Mouse (Mus musculus): ENCODE results near the gene Gm47841. TPM values are rescaled to one million over a fixed set of nuclear protein-coding genes. Genes with fewer than 3 reads are reported as not detected.
A peak's percentile ranks its signal among the peaks of the same experiment; 100 is the strongest.

Gm47841 gene
- polyA plus RNA-seq, 1 experiment from 2014 or later, result not detected

- ATAC-seq, result no peak
- 44% methylated on average over 9 of the region's 9 CpGs for WGBS
- Histone ChIP-seq H3K27ac (peak overlapping the region; percentile 48; the same call in 1 of the 2 replicates), H3K9ac (replicated peaks) (peak overlapping the region; percentile 29; the same call in 1 of the 2 replicates), H3K4me3 (replicated peaks) (no peak overlapping the region), H3K4me2 (replicated peaks) (no peak overlapping the region), H3K27me3 (0 out of 2 replicates have a peak, but pooled peaks cover 3% of the 10 kb centered on the region), H3K36me3 (no peaks in the 10 kb centered on the region), H3K4me1 (replicated peaks) (peaks cover 72% of the 10 kb centered on the region), H3K9me3 (no peaks in the 10 kb centered on the region)
Measured at GRCm38 (mm10) chr15:101069641-101070190, 22.5 kb upstream of the Gm47841 start.

GRCm38 (mm10) chr15:101068671-101069070 is 21.5 kb upstream of the Gm47841 start:
- Histone ChIP-seq H3K27me3 (0 out of 2 replicates have a peak, but pooled peaks cover 3% of the 10 kb centered on the region), H3K4me3 (replicated peaks) (no peak overlapping the region), H3K9ac (replicated peaks) (no peak overlapping the region), H3K4me1 (replicated peaks) (peaks cover 73% of the 10 kb centered on the region), H3K36me3 (no peaks in the 10 kb centered on the region), H3K4me2 (replicated peaks) (no peak overlapping the region), H3K9me3 (no peaks in the 10 kb centered on the region), H3K27ac (0 out of 2 replicates have a peak overlapping the region, but pooled peaks have one; percentile 58)
- WGBS, result 53% methylated on average over 4 of the region's 4 CpGs
- ATAC-seq, result no peak

DNA sequence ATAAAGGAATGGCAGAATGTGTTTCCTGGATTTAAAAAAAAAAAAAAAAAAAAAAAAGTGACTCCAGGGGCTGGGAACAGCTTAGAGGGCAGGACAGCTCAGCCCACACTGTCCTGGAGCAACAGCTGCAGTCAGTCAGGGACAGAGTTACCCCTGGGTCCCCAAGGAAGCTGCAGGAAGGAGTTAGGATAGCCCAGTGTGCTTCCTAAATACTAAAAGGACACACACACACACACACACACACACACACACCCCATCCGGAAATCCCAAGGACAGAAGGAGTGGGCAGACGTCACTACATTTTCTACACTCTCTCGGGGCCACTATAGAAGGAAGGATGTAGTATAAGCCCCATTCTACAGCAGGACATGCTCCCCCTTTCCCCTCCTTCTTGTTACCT is 20.8 kb upstream of the Gm47841 start:
- Histone ChIP-seq H3K9ac (replicated peaks) (no peak overlapping the region; the same call in 1 of the 2 replicates), H3K4me1 (replicated peaks) (peaks cover 72% of the 10 kb centered on the region), H3K36me3 (no peaks in the 10 kb centered on the region), H3K27ac (peak overlapping the region; percentile 58; the same call in 1 of the 2 replicates), H3K4me3 (replicated peaks) (no peak overlapping the region), H3K9me3 (no peaks in the 10 kb centered on the region), H3K4me2 (replicated peaks) (no peak overlapping the region), H3K27me3 (0 out of 2 replicates have a peak, but pooled peaks cover 3% of the 10 kb centered on the region)
- whole genome bisulfite sequencing, result 35% methylated on average over 3 of the region's 3 CpGs
- no peak for ATAC-seq

- ATAC-seq, result peak; percentile 59
- Histone ChIP-seq H3K4me3 (replicated peaks) (no peak overlapping the region), H3K4me1 (replicated peaks) (peaks cover 80% of the 10 kb centered on the region), H3K27me3 (0 out of 2 replicates have a peak, but pooled peaks cover 3% of the 10 kb centered on the region), H3K27ac (peak overlapping the region; percentile 74), H3K9me3 (no peaks in the 10 kb centered on the region), H3K4me2 (replicated peaks) (0 out of 2 replicates have a peak overlapping the region, but pooled peaks have one; percentile 11), H3K9ac (replicated peaks) (no peak overlapping the region; the same call in 1 of the 2 replicates), H3K36me3 (no peaks in the 10 kb centered on the region)
- WGBS, result 8% methylated on average over 7 of the region's 9 CpGs
Measured at GRCm38 (mm10) chr15:101066920-101067696, 19.9 kb upstream of the Gm47841 start.

GRCm38 (mm10) chr15:101066364-101066847 is 19.2 kb upstream of the Gm47841 start:
- Histone ChIP-seq H3K9me3 (no peaks in the 10 kb centered on the region), H3K36me3 (no peaks in the 10 kb centered on the region), H3K27me3 (no peaks in the 10 kb centered on the region), H3K9ac (replicated peaks) (0 out of 2 replicates have a peak overlapping the region, but pooled peaks have one; percentile 25), H3K4me2 (replicated peaks) (no peak overlapping the region), H3K4me1 (replicated peaks) (peaks cover 83% of the 10 kb centered on the region), H3K27ac (peak overlapping the region; percentile 66), H3K4me3 (replicated peaks) (no peak overlapping the region)
- WGBS, result 6% methylated on average over 6 of the region's 6 CpGs
- ATAC-seq, result peak; percentile 44

- H3K36me3 ChIP-seq, result no peaks in the 10 kb centered on the region
Measured at GRCm38 (mm10) chr15:101065069-101065468, 17.9 kb upstream of the Gm47841 start.

DNA sequence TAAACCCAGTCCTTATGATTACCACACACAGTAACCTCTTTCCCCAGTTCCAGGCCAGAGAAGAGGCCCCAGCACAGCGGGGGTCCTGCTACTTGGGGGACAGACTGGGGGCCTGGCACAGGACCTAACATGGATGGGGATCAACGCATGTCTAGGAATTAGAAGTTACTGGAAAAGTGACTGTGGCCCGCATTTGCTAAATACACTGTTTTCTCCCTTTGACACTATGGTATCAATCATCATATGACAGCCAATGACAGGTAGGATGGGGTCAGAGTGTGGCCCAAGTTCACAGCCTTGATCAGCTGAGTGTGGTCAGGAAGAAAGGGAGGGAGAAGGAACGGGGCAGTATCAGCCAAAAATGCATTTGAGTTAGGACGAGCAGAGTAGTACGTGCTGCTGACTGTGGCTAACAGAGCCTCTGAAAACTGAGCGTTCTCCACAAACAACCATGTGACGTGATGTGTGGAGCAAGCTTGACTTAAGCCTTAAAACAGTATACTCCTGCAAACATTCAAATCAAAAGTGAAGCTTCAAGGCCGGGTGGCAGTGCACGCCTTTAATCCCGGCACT is 13.2 kb upstream of the Gm47841 start:
- Histone ChIP-seq H3K27ac (peak overlapping the region; percentile 68), H3K36me3 (no peaks in the 10 kb centered on the region), H3K4me3 (replicated peaks) (no peak overlapping the region), H3K4me1 (replicated peaks) (peaks cover 47% of the 10 kb centered on the region), H3K4me2 (replicated peaks) (no peak overlapping the region), H3K9me3 (no peaks in the 10 kb centered on the region), H3K27me3 (peaks cover 27% of the 10 kb centered on the region), H3K9ac (replicated peaks) (no peak overlapping the region)
- ATAC-seq, result no peak
- 32% methylated on average over 11 of the region's 11 CpGs for WGBS

More at GRCm38 (mm10) chr15:101065069-101065468, 17.9 kb upstream of the Gm47841 start:
- Histone ChIP-seq H3K4me2 (replicated peaks) (no peak overlapping the region), H3K27me3 (no peaks in the 10 kb centered on the region), H3K27ac (no peak overlapping the region), H3K4me1 (replicated peaks) (peaks cover 77% of the 10 kb centered on the region), H3K9me3 (no peaks in the 10 kb centered on the region), H3K4me3 (replicated peaks) (no peak overlapping the region), H3K9ac (replicated peaks) (no peak overlapping the region)
- WGBS, result 19% methylated on average over 6 of the region's 6 CpGs
- no peak for ATAC-seq

DNA sequence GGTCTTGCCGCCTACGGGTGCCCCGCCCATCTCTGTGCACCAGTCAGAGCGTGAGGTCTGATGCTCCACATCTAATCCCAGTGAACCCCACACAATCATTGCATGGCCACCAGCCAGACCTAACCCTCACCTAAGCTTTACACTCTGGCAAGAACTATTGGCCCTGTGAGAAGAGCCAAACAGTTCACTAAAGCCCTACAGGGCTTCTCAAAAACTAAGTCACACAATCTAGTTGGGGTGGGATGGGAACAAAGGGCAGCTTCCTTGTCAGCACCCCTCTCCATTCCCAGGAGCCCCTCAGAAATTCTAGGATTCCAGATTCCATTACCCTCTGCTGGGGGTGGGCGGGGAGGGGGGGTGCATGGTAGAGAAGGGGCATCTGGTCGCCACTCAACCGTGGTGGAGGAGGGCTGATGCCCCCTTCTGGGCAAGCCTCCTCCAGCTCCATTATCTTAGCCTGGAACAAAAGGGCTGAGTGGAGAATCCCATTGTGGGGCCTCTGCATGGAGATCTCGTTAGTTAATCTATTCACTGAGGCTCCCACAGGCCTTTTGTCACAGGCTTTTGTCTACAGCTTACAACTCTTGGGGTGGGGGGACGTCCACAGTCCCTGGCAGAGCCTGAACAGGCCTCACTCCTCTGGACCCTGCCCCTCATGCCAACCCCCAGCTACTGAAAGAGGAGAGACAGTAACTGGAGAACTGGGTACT is 12.5 kb upstream of the Gm47841 start:
- Histone ChIP-seq H3K4me1 (replicated peaks) (peaks cover 41% of the 10 kb centered on the region), H3K27ac (peak overlapping the region; percentile 68)

GRCm38 (mm10) chr15:101056225-101056624 is 9.0 kb upstream of the Gm47841 start:
- 48% methylated on average over 10 of the region's 10 CpGs for WGBS
- Histone ChIP-seq H3K36me3 (no peaks in the 10 kb centered on the region), H3K27ac (no peak overlapping the region), H3K9ac (replicated peaks) (no peak overlapping the region), H3K4me2 (replicated peaks) (no peak overlapping the region), H3K4me1 (replicated peaks) (peaks cover 43% of the 10 kb centered on the region), H3K9me3 (no peaks in the 10 kb centered on the region), H3K4me3 (replicated peaks) (no peak overlapping the region), H3K27me3 (peaks cover 68% of the 10 kb centered on the region)
- peak; percentile 70 for ATAC-seq

More for the DNA sequence above, 12.5 kb upstream of the Gm47841 start:
- peaks cover 33% of the 10 kb centered on the region for H3K27me3 ChIP-seq
- H3K9ac ChIP-seq (replicated peaks), result no peak overlapping the region
- no peaks in the 10 kb centered on the region for H3K36me3 ChIP-seq
- no peaks in the 10 kb centered on the region for H3K9me3 ChIP-seq
- peak; percentile 60 for ATAC-seq
- 6% methylated on average over 9 of the region's 9 CpGs for WGBS
- no peak overlapping the region for H3K4me3 ChIP-seq (replicated peaks)
- H3K4me2 ChIP-seq (replicated peaks), result no peak overlapping the region

DNA sequence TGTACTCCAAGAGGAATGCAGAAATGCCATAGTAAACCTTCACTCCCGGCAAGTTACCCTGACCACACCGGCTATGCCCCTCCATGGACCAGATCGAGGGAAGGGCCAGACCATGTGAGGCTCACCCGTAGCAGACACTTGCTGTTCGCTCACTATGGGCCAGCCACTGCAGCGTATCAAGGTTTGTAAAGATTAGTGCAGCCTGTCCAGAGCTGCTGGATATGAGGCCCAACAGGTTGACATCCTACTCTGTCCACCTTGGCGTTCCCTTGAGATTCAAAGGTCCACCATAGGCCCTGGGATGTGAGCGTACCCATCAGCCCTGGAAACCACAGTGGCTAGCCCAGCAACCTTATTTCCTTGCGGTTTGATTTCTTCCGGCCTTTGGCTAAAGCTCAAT is 7.3 kb upstream of the Gm47841 start:
- H3K27ac ChIP-seq, result no peak overlapping the region
- no peak overlapping the region for H3K4me3 ChIP-seq (replicated peaks)
- no peak overlapping the region for H3K9ac ChIP-seq (replicated peaks)
- no peaks in the 10 kb centered on the region for H3K36me3 ChIP-seq
- 68% methylated on average over 10 of the region's 10 CpGs for WGBS
- no peak for ATAC-seq
- H3K9me3 ChIP-seq, result no peaks in the 10 kb centered on the region
- peaks cover 31% of the 10 kb centered on the region for H3K4me1 ChIP-seq (replicated peaks)
- peaks cover 84% of the 10 kb centered on the region for H3K27me3 ChIP-seq
- no peak overlapping the region for H3K4me2 ChIP-seq (replicated peaks)

DNA sequence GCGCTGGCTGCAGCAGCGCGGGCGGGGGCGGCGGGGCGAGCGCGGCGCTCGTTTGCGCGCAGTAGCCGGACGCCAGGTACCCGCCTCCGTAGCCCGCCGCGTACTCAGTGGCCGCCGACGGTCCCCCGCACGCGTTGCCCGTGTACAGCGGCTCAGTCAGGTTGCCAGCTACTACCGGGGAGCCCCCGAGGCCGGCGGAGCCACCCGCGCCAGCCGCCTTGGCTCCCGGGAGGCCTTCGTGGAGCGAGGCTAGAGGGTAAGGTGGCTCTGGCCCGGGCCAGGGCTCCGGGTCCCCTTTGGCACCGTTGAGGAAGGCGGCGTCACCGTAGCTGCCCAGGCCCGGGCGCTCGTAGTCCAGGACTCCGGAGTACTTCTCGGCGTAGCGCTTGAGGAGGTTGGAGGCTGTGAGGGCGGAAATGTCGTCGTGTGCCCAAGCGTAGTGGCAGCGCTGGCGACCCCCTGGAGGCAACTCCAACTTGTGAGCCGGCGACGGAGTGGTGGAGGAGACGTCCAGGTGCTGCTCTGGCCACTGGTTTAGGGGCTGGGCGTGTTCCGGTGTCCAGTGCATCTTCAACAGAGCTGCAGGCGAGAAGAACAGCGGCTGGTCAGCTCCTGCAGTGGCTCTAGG is 6.7 kb upstream of the Gm47841 start:
- H3K9me3 ChIP-seq, result no peaks in the 10 kb centered on the region
- WGBS, result 5% methylated on average over 64 of the region's 65 CpGs
- H3K9ac ChIP-seq (replicated peaks), result peak overlapping the region; percentile 56
- H3K36me3 ChIP-seq, result no peaks in the 10 kb centered on the region
- H3K4me1 ChIP-seq (replicated peaks), result peaks cover 26% of the 10 kb centered on the region
- peaks cover 90% of the 10 kb centered on the region for H3K27me3 ChIP-seq
- ATAC-seq, result 0 out of 2 replicates have a peak, but pooled peaks have one; percentile 20
- H3K4me3 ChIP-seq (replicated peaks), result peak overlapping the region; percentile 43
- H3K4me2 ChIP-seq (replicated peaks), result peak overlapping the region; percentile 62
- H3K27ac ChIP-seq, result no peak overlapping the region
